Mouse (Mus musculus): Measurements from ENCODE around the gene App. TPM values are rescaled to one million over a fixed set of nuclear protein-coding genes. Genes with fewer than 3 reads are reported as not detected.

The App gene
- total RNA-seq, 2 experiments from 2014 or later, result 68.7 to 96.8 TPM

GRCm38 (mm10) chr16:85124649-85125048 lies 48.9 kb downstream of the App start:
- DNase-seq (ENCODE audit: low spot score), result no peak

GRCm38 (mm10) chr16:85121983-85122382 lies 51.6 kb downstream of the App start:
- no peak for DNase-seq (ENCODE audit: low spot score)

GRCm38 (mm10) chr16:85118916-85119315 lies 54.6 kb downstream of the App start:
- DNase-seq (ENCODE audit: low spot score), result no peak

GRCm38 (mm10) chr16:85117541-85117940 lies 56.0 kb downstream of the App start:
- DNase-seq (ENCODE audit: low spot score), result no peak

GRCm38 (mm10) chr16:85115837-85116236 lies 57.7 kb downstream of the App start:
- DNase-seq (ENCODE audit: low spot score), result no peak

- no peak for DNase-seq (ENCODE audit: low spot score)
Observed at GRCm38 (mm10) chr16:85114742-85115141, 58.8 kb downstream of the App start.

- no peak for DNase-seq (ENCODE audit: low spot score)
Observed at GRCm38 (mm10) chr16:85113941-85114340, 59.6 kb downstream of the App start.

- no peak for DNase-seq (ENCODE audit: low spot score)
Observed at GRCm38 (mm10) chr16:85112254-85112653, 61.3 kb downstream of the App start.

- no peak for DNase-seq (ENCODE audit: low spot score)
Observed at GRCm38 (mm10) chr16:85110428-85110827, 63.1 kb downstream of the App start.

- no peak for DNase-seq (ENCODE audit: low spot score)
Observed at GRCm38 (mm10) chr16:85108486-85108885, 65.1 kb downstream of the App start.

- no peak for DNase-seq (ENCODE audit: low spot score)
Observed at GRCm38 (mm10) chr16:85106644-85107323, 66.8 kb downstream of the App start.

- DNase-seq (ENCODE audit: low spot score), result no peak
Observed at GRCm38 (mm10) chr16:85105603-85106002, 68.0 kb downstream of the App start.

- no peak for DNase-seq (ENCODE audit: low spot score)
Observed at GRCm38 (mm10) chr16:85103116-85103787, 70.3 kb downstream of the App start.

GRCm38 (mm10) chr16:85101544-85101943 lies 72.0 kb downstream of the App start:
- DNase-seq (ENCODE audit: low spot score), result no peak

GRCm38 (mm10) chr16:85100806-85101205 lies 72.8 kb downstream of the App start:
- no peak for DNase-seq (ENCODE audit: low spot score)

GRCm38 (mm10) chr16:85099487-85099886 lies 74.1 kb downstream of the App start:
- no peak for DNase-seq (ENCODE audit: low spot score)

GRCm38 (mm10) chr16:85099044-85099443 lies 74.5 kb downstream of the App start:
- no peak for DNase-seq (ENCODE audit: low spot score)

GRCm38 (mm10) chr16:85096396-85096795 lies 77.2 kb downstream of the App start:
- DNase-seq (ENCODE audit: low spot score), result no peak

- DNase-seq (ENCODE audit: low spot score), result no peak
Observed at GRCm38 (mm10) chr16:85095923-85096322, 77.6 kb downstream of the App start.

- no peak for DNase-seq (ENCODE audit: low spot score)
Observed at GRCm38 (mm10) chr16:85092644-85093091, 80.9 kb downstream of the App start.

GRCm38 (mm10) chr16:85092183-85092582 lies 81.4 kb downstream of the App start:
- DNase-seq (ENCODE audit: low spot score), result no peak

GRCm38 (mm10) chr16:85090992-85091391 lies 82.6 kb downstream of the App start:
- no peak for DNase-seq (ENCODE audit: low spot score)

- DNase-seq (ENCODE audit: low spot score), result no peak
Observed at GRCm38 (mm10) chr16:85088126-85088525, 85.4 kb downstream of the App start.

Data from gastrocnemius, adult 18-20 months (tissue).